Mouse (Mus musculus): ENCODE data around the gene Olfr763.

- no peak for TF ChIP-seq CTCF (IDR thresholded peaks at IDR 0.05; ENCODE audit: low read depth)
- TF ChIP-seq EP300 (IDR thresholded peaks at IDR 0.05; ENCODE audit: low read depth): no peak
Observed at GRCm38 (mm10) chr10:129023319-129023718, 12.7 kb downstream of the Olfr763 start.

Data from heart, postnatal 0 days (tissue).